Mouse (Mus musculus): ENCODE results near the gene P2ry6. TPM values are rescaled to one million over a fixed set of nuclear protein-coding genes. Genes with fewer than 3 reads are reported as not detected.

The P2ry6 gene
- polyA plus RNA-seq, 1 experiment from 2014 or later: 8.0 TPM

- no peak overlapping the region for H3K9ac ChIP-seq
- no peak overlapping the region for H3K4me2 ChIP-seq
These were observed 40.9 kb downstream of the P2ry6 start for GRCm38 (mm10) chr7:100933520-100933919.

DNA sequence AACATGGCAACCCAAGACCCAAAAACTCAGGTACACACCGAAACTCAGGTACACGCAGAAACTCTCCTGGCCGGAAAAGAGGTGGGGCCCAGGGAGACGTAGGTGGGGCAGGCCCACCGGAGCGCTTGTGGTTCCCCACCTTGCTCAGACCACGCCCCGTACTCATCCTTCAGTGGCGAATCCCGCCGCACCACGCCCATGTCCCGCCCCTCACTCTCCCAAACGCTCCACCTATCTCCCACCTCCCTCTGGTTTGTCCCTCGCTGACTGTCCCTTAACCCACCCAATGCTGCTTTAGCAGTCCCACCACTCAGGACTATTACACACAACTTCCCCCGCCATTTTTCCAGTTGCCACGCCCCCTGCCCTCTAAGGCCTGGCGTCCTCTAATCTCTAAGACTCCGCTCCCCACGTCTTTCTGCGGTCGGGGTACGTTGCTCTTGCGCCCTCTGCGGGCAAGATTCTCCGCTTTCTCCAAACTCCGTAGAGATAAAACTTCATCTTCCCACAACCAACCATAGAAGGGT, 41.9 kb downstream of the P2ry6 start:
- Histone ChIP-seq H3K36me3 (no peaks in the 10 kb centered on the region), H3K9me3 (no peaks in the 10 kb centered on the region), H3K4me2 (peak overlapping the region; percentile 86), H3K27ac (peak overlapping the region; percentile 99), H3K27me3 (replicated peaks) (no peaks in the 10 kb centered on the region), H3K9ac (peak overlapping the region; percentile 13; the same call in 1 of the 2 replicates), H3K4me3 (replicated peaks) (peak overlapping the region; percentile 75), H3K4me1 (peaks cover 36% of the 10 kb centered on the region)
- ATAC-seq (ENCODE audit: insufficient read depth, low FRiP score, low read depth): peak; percentile 86
- under 1% methylated on average over 27 of the region's 27 CpGs for WGBS

More at GRCm38 (mm10) chr7:100933520-100933919, 40.9 kb downstream of the P2ry6 start:
- Histone ChIP-seq H3K36me3 (no peaks in the 10 kb centered on the region), H3K9me3 (no peaks in the 10 kb centered on the region), H3K27me3 (replicated peaks) (no peaks in the 10 kb centered on the region), H3K4me3 (replicated peaks) (no peak overlapping the region), H3K27ac (no peak overlapping the region), H3K4me1 (peaks cover 31% of the 10 kb centered on the region)
- ATAC-seq (ENCODE audit: insufficient read depth, low FRiP score, low read depth): no peak

GRCm38 (mm10) chr7:100931926-100932480, 42.4 kb downstream of the P2ry6 start, which contains the start of gene Arhgef17:
Gene Arhgef17 (minus strand): TSS chr7:100932107.
- peak within 1 kb of the TSS; percentile 99 for H3K27ac ChIP-seq
- H3K36me3 ChIP-seq: no peaks in the 10 kb centered on the region
- H3K9ac ChIP-seq: peak within 1 kb of the TSS; percentile 73
- H3K4me3 ChIP-seq (replicated peaks): peak within 1 kb of the TSS; percentile 75
- peak within 1 kb of the TSS; percentile 86 for H3K4me2 ChIP-seq
- no peaks in the 10 kb centered on the region for H3K27me3 ChIP-seq (replicated peaks)
- H3K9me3 ChIP-seq: no peaks in the 10 kb centered on the region
- peaks cover 40% of the 10 kb centered on the region for H3K4me1 ChIP-seq
- 0% methylated on average over 35 of the region's 35 CpGs for WGBS
- peak; percentile 72 for ATAC-seq (ENCODE audit: insufficient read depth, low FRiP score, low read depth)

DNA sequence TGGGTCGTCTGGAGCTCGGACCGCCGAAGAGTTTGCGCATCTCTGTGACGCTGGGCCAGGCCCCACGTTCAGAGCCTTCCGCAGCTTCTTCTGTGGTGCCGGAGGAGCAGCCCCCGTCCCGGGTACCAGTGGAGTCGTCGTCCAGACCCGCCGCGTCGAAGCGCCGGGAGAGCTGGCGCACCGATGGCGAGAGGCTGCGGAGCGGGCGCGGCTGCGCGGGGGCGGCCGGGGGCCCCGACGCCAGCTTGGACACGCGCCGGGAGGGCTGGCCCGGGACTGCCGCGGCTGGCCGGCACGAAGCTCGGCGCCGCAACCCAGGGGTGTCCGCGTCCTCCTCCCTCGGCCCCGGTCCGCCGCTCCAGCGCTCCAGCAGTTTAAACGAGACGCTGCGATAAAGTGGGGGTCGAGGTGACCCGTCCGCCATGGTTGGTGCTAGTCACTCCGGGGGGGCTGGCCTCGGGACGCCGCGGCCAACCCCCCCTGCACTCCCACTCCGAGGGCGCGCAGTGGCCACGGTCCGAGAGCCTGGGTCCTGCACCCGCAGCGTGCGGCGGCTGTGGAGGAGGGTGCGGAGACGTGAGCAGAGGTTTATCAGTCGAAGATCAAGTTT, 43.0 kb downstream of the P2ry6 start:
- H3K36me3 ChIP-seq: no peaks in the 10 kb centered on the region
- WGBS: under 1% methylated on average over 72 of the region's 73 CpGs

GRCm38 (mm10) chr7:100930619-100931315, 43.7 kb downstream of the P2ry6 start:
- Histone ChIP-seq H3K4me1 (peaks cover 51% of the 10 kb centered on the region), H3K9ac (peak overlapping the region; percentile 73), H3K9me3 (no peaks in the 10 kb centered on the region), H3K4me3 (replicated peaks) (peak overlapping the region; percentile 75), H3K36me3 (no peaks in the 10 kb centered on the region), H3K4me2 (peak overlapping the region; percentile 86), H3K27me3 (replicated peaks) (no peaks in the 10 kb centered on the region), H3K27ac (peak overlapping the region; percentile 99)
- ATAC-seq (ENCODE audit: insufficient read depth, low FRiP score, low read depth): no peak
- WGBS: 3% methylated on average over 53 of the region's 53 CpGs

More for the DNA sequence above, 43.0 kb downstream of the P2ry6 start:
- no peak; the same call in 1 of the 2 replicates for ATAC-seq (ENCODE audit: insufficient read depth, low FRiP score, low read depth)
- Histone ChIP-seq H3K27me3 (replicated peaks) (no peaks in the 10 kb centered on the region), H3K4me2 (peak overlapping the region; percentile 86), H3K4me1 (peaks cover 44% of the 10 kb centered on the region), H3K9me3 (no peaks in the 10 kb centered on the region), H3K27ac (peak overlapping the region; percentile 99), H3K9ac (peak overlapping the region; percentile 73), H3K4me3 (replicated peaks) (peak overlapping the region; percentile 75)

DNA sequence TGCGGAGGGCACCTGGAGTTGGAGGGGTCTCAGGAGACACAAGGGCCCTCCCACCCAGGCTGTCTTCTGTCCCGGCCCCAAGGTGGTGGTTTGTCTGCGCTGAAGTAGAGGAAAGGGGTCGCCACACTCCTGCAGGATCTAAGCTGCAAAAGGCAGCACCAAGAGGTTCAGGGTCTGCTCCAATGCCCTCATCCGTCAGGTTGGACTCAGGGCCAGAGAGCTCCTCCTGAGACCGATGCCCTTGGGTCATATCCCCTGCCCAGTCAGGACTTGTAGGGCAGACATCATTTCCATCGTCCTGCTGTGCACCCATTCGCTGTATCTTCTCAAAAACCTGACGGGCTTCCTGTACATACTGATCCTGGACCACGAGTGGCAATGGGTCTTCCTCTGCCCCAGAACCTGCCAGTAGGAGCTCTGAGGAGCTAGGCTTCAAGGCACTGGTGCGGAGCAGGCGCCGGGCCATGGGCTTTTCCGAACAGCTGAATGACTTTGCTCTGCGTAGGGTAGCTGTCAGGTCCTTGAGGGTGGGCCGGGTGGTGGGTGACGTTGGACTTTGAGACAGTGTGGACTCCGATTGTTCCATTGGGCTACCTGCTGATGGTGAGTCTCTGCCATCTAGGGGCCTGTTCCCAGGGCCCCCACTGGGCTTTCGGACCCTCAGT, 44.7 kb downstream of the P2ry6 start:
- H3K9ac ChIP-seq: peak overlapping the region; percentile 73
- peak overlapping the region; percentile 75 for H3K4me3 ChIP-seq (replicated peaks)
- no peaks in the 10 kb centered on the region for H3K27me3 ChIP-seq (replicated peaks)
- no peak for ATAC-seq (ENCODE audit: insufficient read depth, low FRiP score, low read depth)
- H3K36me3 ChIP-seq: no peaks in the 10 kb centered on the region
- H3K4me1 ChIP-seq: peaks cover 61% of the 10 kb centered on the region
- 56% methylated on average over 19 of the region's 19 CpGs for WGBS
- no peaks in the 10 kb centered on the region for H3K9me3 ChIP-seq
- peak overlapping the region; percentile 86 for H3K4me2 ChIP-seq
- no peak overlapping the region for H3K27ac ChIP-seq

DNA sequence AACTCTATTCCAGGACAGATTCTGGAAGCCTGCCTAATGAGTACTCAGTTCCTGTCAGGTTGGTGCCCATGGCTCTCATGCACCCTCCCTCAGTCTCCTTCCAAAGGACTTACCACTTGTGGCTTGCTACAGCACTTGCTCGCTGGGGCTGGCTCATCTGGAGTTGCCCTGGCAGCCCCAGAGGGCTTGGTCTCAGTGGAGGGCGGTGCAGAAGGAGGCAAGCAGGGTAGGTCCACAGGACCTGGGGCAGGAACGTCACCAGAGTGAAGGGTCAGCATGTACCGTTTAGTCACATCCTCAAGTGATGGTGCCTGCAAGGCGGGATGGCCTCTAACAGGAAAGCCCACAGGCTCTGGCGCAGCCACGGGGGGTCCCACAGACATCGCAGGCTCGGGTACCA, 46.0 kb downstream of the P2ry6 start:
- ATAC-seq (ENCODE audit: insufficient read depth, low FRiP score, low read depth): no peak
- Histone ChIP-seq H3K4me1 (peaks cover 74% of the 10 kb centered on the region), H3K36me3 (no peaks in the 10 kb centered on the region), H3K9ac (peak overlapping the region; percentile 33), H3K9me3 (no peaks in the 10 kb centered on the region), H3K4me2 (peak overlapping the region; percentile 86), H3K27me3 (replicated peaks) (no peaks in the 10 kb centered on the region), H3K27ac (no peak overlapping the region), H3K4me3 (replicated peaks) (peak overlapping the region; percentile 75)
- 37% methylated on average over 9 of the region's 9 CpGs for WGBS

- H3K27me3 ChIP-seq (replicated peaks): no peaks in the 10 kb centered on the region
- peak overlapping the region; percentile 6; the same call in 1 of the 2 replicates for H3K9ac ChIP-seq
- no peaks in the 10 kb centered on the region; the same call in 1 of the 2 replicates for H3K36me3 ChIP-seq
- H3K4me3 ChIP-seq (replicated peaks): peak overlapping the region; percentile 75
- peak overlapping the region; percentile 48; the same call in 1 of the 2 replicates for H3K27ac ChIP-seq
- no peaks in the 10 kb centered on the region for H3K9me3 ChIP-seq
- H3K4me2 ChIP-seq: peak overlapping the region; percentile 86
- ATAC-seq (ENCODE audit: insufficient read depth, low FRiP score, low read depth): no peak
- 5% methylated on average over 7 of the region's 7 CpGs for WGBS
- peaks cover 77% of the 10 kb centered on the region for H3K4me1 ChIP-seq
These were observed 47.0 kb downstream of the P2ry6 start for GRCm38 (mm10) chr7:100927287-100928000.

DNA sequence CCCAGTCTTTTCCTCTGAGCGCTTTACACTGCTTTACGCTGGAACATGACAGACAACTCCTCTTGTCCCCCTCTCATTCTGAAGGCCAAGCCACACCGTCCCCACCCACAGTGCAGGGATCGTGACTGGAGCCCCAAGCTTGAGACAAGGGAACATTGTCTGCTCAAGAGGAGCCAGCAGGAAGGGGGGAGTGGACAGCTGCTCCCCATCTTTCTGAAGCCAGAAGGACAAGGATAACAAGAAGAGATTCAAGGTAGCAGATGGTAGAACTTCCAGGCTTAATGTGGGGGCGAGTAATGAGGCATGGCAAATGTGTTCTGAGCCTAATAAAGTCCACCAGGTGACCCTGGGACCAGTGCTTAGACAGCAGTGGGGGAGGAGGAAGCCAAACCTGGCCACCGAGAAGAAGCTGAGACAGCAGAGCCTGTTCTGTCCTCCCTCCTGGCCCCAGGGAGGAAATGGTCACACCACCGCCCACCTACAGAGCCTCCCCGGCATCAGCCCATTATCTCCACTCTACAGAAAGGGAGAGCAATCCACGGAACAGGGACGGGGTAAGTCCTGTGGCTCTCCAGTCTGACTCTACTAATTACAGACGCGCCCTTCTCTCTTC, 48.0 kb downstream of the P2ry6 start:
- WGBS: 17% methylated on average over 12 of the region's 12 CpGs
- Histone ChIP-seq H3K4me2 (peak overlapping the region; percentile 86), H3K27ac (peak overlapping the region; percentile 48), H3K4me3 (replicated peaks) (peak overlapping the region; percentile 75), H3K4me1 (peaks cover 84% of the 10 kb centered on the region), H3K36me3 (peaks cover 6% of the 10 kb centered on the region; the same call in 1 of the 2 replicates), H3K27me3 (replicated peaks) (no peaks in the 10 kb centered on the region), H3K9me3 (no peaks in the 10 kb centered on the region), H3K9ac (peak overlapping the region; percentile 6; the same call in 1 of the 2 replicates)
- ATAC-seq (ENCODE audit: insufficient read depth, low FRiP score, low read depth): no peak

GRCm38 (mm10) chr7:100924674-100925445, 49.6 kb downstream of the P2ry6 start:
- no peak for ATAC-seq (ENCODE audit: insufficient read depth, low FRiP score, low read depth)
- no peaks in the 10 kb centered on the region for H3K9me3 ChIP-seq
- H3K36me3 ChIP-seq: peaks cover 11% of the 10 kb centered on the region; the same call in 1 of the 2 replicates
- H3K4me2 ChIP-seq: peak overlapping the region; percentile 86
- peak overlapping the region; percentile 29; the same call in 1 of the 2 replicates for H3K9ac ChIP-seq
- H3K4me3 ChIP-seq (replicated peaks): peak overlapping the region; percentile 75
- H3K4me1 ChIP-seq: peaks cover 89% of the 10 kb centered on the region
- WGBS: 26% methylated on average over 10 of the region's 10 CpGs
- peak overlapping the region; percentile 55; the same call in 1 of the 2 replicates for H3K27ac ChIP-seq
- H3K27me3 ChIP-seq (replicated peaks): no peaks in the 10 kb centered on the region

All from stomach, embryonic 15.5 days (tissue).